Comparison of ENCODE assay signal across 13 mouse cellular contexts in genomic region chr11:53605609-53606008, GRCm38 (mm10). TPM values are rescaled to one million over a fixed set of nuclear protein-coding genes. Genes with fewer than 3 reads are reported as not detected.
A peak's percentile ranks its signal among the peaks of the same experiment; 100 is the strongest.
DNase-seq lines count a peak whose midpoint lies in the region; ATAC-seq and TF ChIP-seq lines count a peak whose summit lies in the region.
"Had no signal": no experiment of that assay in that cellular context is flagged by ENCODE, and none has a peak within 500 bp of the region (broad histone marks: within the 10 kb centered on the region; RNA-seq: fewer than 3 reads in every experiment).

No protein-coding gene starts in this region.

- WGBS in heart, postnatal 0 days, result 11% methylated on average over 12 of the region's 12 CpGs
- 15% methylated on average over 12 of the region's 12 CpGs for WGBS in heart, adult 2 months

- in situ Hi-C loops in CH12.LX (cut with MboI; ENCODE audit: low pct_ligation_motif_present, low pct_unique_long_range_greater_than_20kb, low sequenced_read_pairs), result no loop called here

- no peaks in the 10 kb centered on the region for H3K9me3 ChIP-seq in heart, postnatal 0 days (replicated peaks; ENCODE audit: control insufficient read depth, low read length)
- H3K9me3 ChIP-seq in CH12.LX (replicated peaks; ENCODE audit: low read length), result peaks cover under 1% of the 10 kb centered on the region
- H3K9me3 ChIP-seq: stomach, embryonic 15.5 days had no signal

- no peak for ATAC-seq in heart, postnatal 0 days (ENCODE audit: insufficient read depth, low read depth)
- ATAC-seq: Patski had no signal

- H3K27me3 ChIP-seq in heart, postnatal 0 days (ENCODE audit: control insufficient read depth, insufficient read depth, low read length), result no peaks in the 10 kb centered on the region
- no peaks in the 10 kb centered on the region for H3K27me3 ChIP-seq in heart, adult 2 months (ENCODE audit: control insufficient read depth, insufficient read depth, low read length)
- H3K27me3 ChIP-seq in CH12.LX (replicated peaks), result no peaks in the 10 kb centered on the region
- H3K27me3 ChIP-seq: Patski; stomach, embryonic 15.5 days had no signal

- intact Hi-C loops in heart, adult 2 months (cut with DNase I), result no loop called here

- TF ChIP-seq RAD21 in CH12.LX (IDR thresholded peaks at IDR 0.05; ENCODE audit: low read depth, low read length), result no peak; the same call in none of the 2 replicates

- dilution Hi-C loops in CH12.LX (cut with MboI; ENCODE audit: extremely low pct_ligation_motif_present, extremely low pct_unique_long_range_greater_than_20kb, low sequenced_read_pairs), result no loop called here

- H3K4me2 ChIP-seq in heart, postnatal 0 days (ENCODE audit: low read depth, low read length), result peak overlapping the region; percentile 21; the same call in 1 of the 2 replicates
- peak overlapping the region; percentile 25 for H3K4me2 ChIP-seq in CH12.LX (ENCODE audit: insufficient read depth, low read depth, poor library complexity, severe bottlenecking)
- H3K4me2 ChIP-seq: stomach, embryonic 15.5 days had no signal

- peaks cover 10% of the 10 kb centered on the region for H3K36me3 ChIP-seq in heart, postnatal 0 days (replicated peaks; ENCODE audit: control insufficient read depth, insufficient read depth, low read length)
- H3K36me3 ChIP-seq in heart, adult 2 months (ENCODE audit: control insufficient read depth, insufficient read depth, low read length), result no peaks in the 10 kb centered on the region
- peaks cover 11 to 41% of the 10 kb centered on the region in 2 experiments for H3K36me3 ChIP-seq in CH12.LX (replicated peaks in 1 of 2; ENCODE audit: control insufficient read depth in 1 of 2, insufficient read depth in 1 of 2, low read length in 1 of 2)

- DNase-seq in heart, postnatal 0 days (ENCODE audit: low spot score), result no peak
- DNase-seq in heart, adult 2 months, result no peak
- DNase-seq in 416B (ENCODE audit: low read depth) (peak; percentile 90), CH12.LX (ENCODE audit: extremely low read depth) (peak; percentile 89), liver (peak; percentile 30)
- no peak for DNase-seq in B cell, adult 2 months
- DNase-seq in cerebellum, adult 11 months, result no peak
- DNase-seq in layer of hippocampus, postnatal 25 days (ENCODE audit: extremely low spot score in 1 of 2, low spot score in 1 of 2), result no peak
- DNase-seq: gastrocnemius, adult 2 months; kidney, adult 2 months had no signal

- TF ChIP-seq CTCF in heart, postnatal 0 days (IDR thresholded peaks at IDR 0.05; ENCODE audit: low read depth), result no peak
- no peak for TF ChIP-seq CTCF in heart, adult 2 months (IDR thresholded peaks at IDR 0.05)
- no peak for TF ChIP-seq CTCF in CH12.LX (conservative IDR thresholded peaks at IDR 0.05 in 1 of 2, IDR thresholded peaks at IDR 0.05 in 1 of 2; ENCODE audit: low read depth in 2 of 2, low read length in 2 of 2)

- no peak overlapping the region for H3K27ac ChIP-seq in heart, postnatal 0 days (ENCODE audit: low read depth)
- H3K27ac ChIP-seq in heart, adult 2 months, result no peak overlapping the region
- peak overlapping the region; percentile 93 for H3K27ac ChIP-seq in CH12.LX (ENCODE audit: insufficient read depth, low read depth)
- H3K27ac ChIP-seq: gastrocnemius, adult 2 months; stomach, embryonic 15.5 days had no signal

- TF ChIP-seq POLR2A in heart, adult 2 months (IDR thresholded peaks at IDR 0.05; ENCODE audit: insufficient read depth, low read depth, low read length), result no peak
- TF ChIP-seq POLR2A in CH12.LX (IDR thresholded peaks at IDR 0.05; ENCODE audit: low read depth, low read length), result peak; percentile 78

- H3K4me1 ChIP-seq in heart, postnatal 0 days (ENCODE audit: control insufficient read depth, insufficient read depth), result no peaks in the 10 kb centered on the region
- H3K4me1 ChIP-seq in heart, adult 2 months (ENCODE audit: control insufficient read depth, insufficient read depth, low read length), result no peaks in the 10 kb centered on the region
- peaks cover 36 to 72% of the 10 kb centered on the region in 2 experiments for H3K4me1 ChIP-seq in CH12.LX (ENCODE audit: control insufficient read depth in 1 of 2, insufficient read depth in 2 of 2)
- H3K4me1 ChIP-seq: stomach, embryonic 15.5 days had no signal

- no peak overlapping the region for H3K9ac ChIP-seq in heart, postnatal 0 days (replicated peaks; ENCODE audit: low read depth, low read length)
- no peak overlapping the region for H3K9ac ChIP-seq in heart, adult 2 months (ENCODE audit: low read depth, low read length)
- peak overlapping the region; percentile 58 for H3K9ac ChIP-seq in CH12.LX (ENCODE audit: insufficient read depth, low read depth)
- H3K9ac ChIP-seq: stomach, embryonic 15.5 days had no signal

- no peaks in the 10 kb centered on the region for H3K79me2 ChIP-seq in heart, adult 2 months (replicated peaks; ENCODE audit: control insufficient read depth, insufficient read depth, low read length)
- no peaks in the 10 kb centered on the region for H3K79me2 ChIP-seq in CH12.LX (replicated peaks; ENCODE audit: control insufficient read depth, extremely low read depth, insufficient read depth, poor library complexity, severe bottlenecking)

- TF ChIP-seq EP300 in heart, postnatal 0 days (IDR thresholded peaks at IDR 0.05; ENCODE audit: low read depth), result no peak
- TF ChIP-seq EP300 in heart, adult 2 months (IDR thresholded peaks at IDR 0.05; ENCODE audit: insufficient read depth, low read depth, low read length), result no peak
- TF ChIP-seq EP300 in CH12.LX (IDR thresholded peaks at IDR 0.05; ENCODE audit: low read length), result peak; percentile 86

- H3K4me3 ChIP-seq in heart, postnatal 0 days (ENCODE audit: low read depth, low read length), result no peak overlapping the region
- H3K4me3 ChIP-seq in heart, adult 2 months, result no peak overlapping the region
- H3K4me3 ChIP-seq in CH12.LX (replicated peaks in 1 of 3; ENCODE audit: low read depth in 2 of 3, low read length in 2 of 3, poor library complexity in 1 of 3), result peak overlapping the region; percentile 32 to 48 (median 41)
- H3K4me3 ChIP-seq: gastrocnemius, adult 2 months; stomach, embryonic 15.5 days had no signal

TF ChIP-seq in CH12.LX, 34 proteins besides CTCF, POLR2A, EP300 and RAD21 (continues in another document):
- TF ChIP-seq HCFC1 (IDR thresholded peaks at IDR 0.05; ENCODE audit: low read depth, low read length) (0 out of 2 replicates have a peak, but pooled peaks have one; percentile 5), KAT2A (IDR thresholded peaks at IDR 0.05; ENCODE audit: insufficient replicate concordance, low read length) (peak; percentile 55; the same call in 1 of the 2 replicates), USF1 (IDR thresholded peaks at IDR 0.05; ENCODE audit: low read depth, low read length) (no peak), E2F4 (IDR thresholded peaks at IDR 0.05; ENCODE audit: insufficient replicate concordance, low read depth, low read length) (no peak), JUND (conservative IDR thresholded peaks at IDR 0.05; ENCODE audit: low read depth, low read length) (0 out of 2 replicates have a peak, but pooled peaks have one; percentile 53), MAX (IDR thresholded peaks at IDR 0.05; ENCODE audit: low read length) (no peak; the same call in 1 of the 2 replicates), SMC3 (IDR thresholded peaks at IDR 0.05; ENCODE audit: low read depth, low read length) (no peak; the same call in 1 of the 2 replicates), MAFK (IDR thresholded peaks at IDR 0.05; ENCODE audit: insufficient replicate concordance, low read length) (no peak), TBP (conservative IDR thresholded peaks at IDR 0.05; ENCODE audit: low read depth, low read length) (peak; percentile 89), MEF2A (IDR thresholded peaks at IDR 0.05; ENCODE audit: borderline replicate concordance, low read depth, low read length) (peak; percentile 61; the same call in 1 of the 2 replicates), BHLHE40 (IDR thresholded peaks at IDR 0.05; ENCODE audit: low read depth, low read length) (peak; percentile 71), CHD1 (IDR thresholded peaks at IDR 0.05; ENCODE audit: low read depth, low read length) (no peak), TCF12 (IDR thresholded peaks at IDR 0.05; ENCODE audit: low read depth, low read length) (peak; percentile 73), MXI1 (IDR thresholded peaks at IDR 0.05; ENCODE audit: low read depth, low read length) (peak; percentile 44; the same call in 1 of the 2 replicates), CHD2 (IDR thresholded peaks at IDR 0.05; ENCODE audit: low read length) (peak; percentile 88), JUN (IDR thresholded peaks at IDR 0.05; ENCODE audit: insufficient read depth, low read depth, low read length) (no peak), USF2 (conservative IDR thresholded peaks at IDR 0.05; ENCODE audit: low read depth, low read length) (no peak), ZNF384 (IDR thresholded peaks at IDR 0.05; ENCODE audit: low read depth, low read length) (no peak)

RNA-seq across cellular contexts. Expression of gene Il4, which starts 12.9 kb away (rescaled TPM):
- total RNA-seq in heart, postnatal 0 days (2014; rRNA removed; ENCODE audit: low replicate concordance), result not detected in 2 replicates
- polyA plus RNA-seq in heart, postnatal 0 days (2015; fragmentation: Nextera tagmentation; extraction: Ambion mirVana), result 0.30 TPM in 1 of 2 replicates, not detected in the other
- total RNA-seq in heart, adult 2 months (2021), result not detected
- polyA plus RNA-seq in heart, adult 2 months (2012; rRNA removed), result 0.27 TPM in 1 of 2 replicates, not detected in the other
- total RNA-seq in CH12.LX (2012; rRNA removed) (26.3 and 35.6 TPM in 2 replicates), CH12.LX (2014; rRNA removed) (75.5 and 83.1 TPM in 2 replicates)
- polyA plus RNA-seq in CH12.LX (2012; ENCODE audit: insufficient read length, low read depth), result 19.5 and 24.5 TPM in 2 replicates
- total RNA-seq in layer of hippocampus, postnatal 25 days (2021), result not detected
- total RNA-seq: gastrocnemius, adult 2 months; left cerebral cortex, postnatal 14 days had no signal
- polyA plus RNA-seq: kidney, adult 2 months had no signal

RNA-seq across cellular contexts. Expression of gene Il13, which starts 28.9 kb away (rescaled TPM):
- total RNA-seq in heart, postnatal 0 days (2014; rRNA removed; ENCODE audit: low replicate concordance), result not detected in 2 replicates
- polyA plus RNA-seq in heart, postnatal 0 days (2015; fragmentation: Nextera tagmentation; extraction: Ambion mirVana), result not detected in 2 replicates
- not detected for total RNA-seq in heart, adult 2 months (2021)
- not detected in 2 replicates for polyA plus RNA-seq in heart, adult 2 months (2012; rRNA removed)
- total RNA-seq in CH12.LX (2012; rRNA removed) (1.8 and 2.8 TPM in 2 replicates), CH12.LX (2014; rRNA removed) (3.4 and 4.8 TPM in 2 replicates)
- polyA plus RNA-seq in CH12.LX (2012; ENCODE audit: insufficient read length, low read depth), result 2.8 and 3.6 TPM in 2 replicates
- total RNA-seq in layer of hippocampus, postnatal 25 days (2021), result not detected
- total RNA-seq: gastrocnemius, adult 2 months; left cerebral cortex, postnatal 14 days had no signal
- polyA plus RNA-seq: kidney, adult 2 months; Patski; stomach, embryonic 15.5 days had no signal

RNA-seq across cellular contexts. Expression of gene Kif3a, which starts 38.4 kb away (rescaled TPM):
- 6.1 and 17.5 TPM in 2 replicates for total RNA-seq in heart, postnatal 0 days (2014; rRNA removed; ENCODE audit: low replicate concordance)
- 23.7 and 24.3 TPM in 2 replicates for polyA plus RNA-seq in heart, postnatal 0 days (2015; fragmentation: Nextera tagmentation; extraction: Ambion mirVana)
- total RNA-seq in heart, adult 2 months (2021), result 1 to 10 TPM; 7.9 to 8.2 TPM
- polyA plus RNA-seq in heart, adult 2 months (2012; rRNA removed), result 4.9 and 9.0 TPM in 2 replicates
- total RNA-seq in CH12.LX (2012; rRNA removed) (11.3 and 18.3 TPM in 2 replicates), CH12.LX (2014; rRNA removed) (7.7 and 8.9 TPM in 2 replicates)
- polyA plus RNA-seq in CH12.LX (2012; ENCODE audit: insufficient read length, low read depth), result 26.5 and 27.9 TPM in 2 replicates
- total RNA-seq in layer of hippocampus, postnatal 25 days (2021), result 100 to 1,000 TPM; 120 to 131 TPM

Comparison
In these comparisons a context has a peak if more than half of its experiments do, and no peak if none do; other contexts are left out.
1. DNase-seq: peak in 416B (single experiment), CH12.LX (single experiment) and liver (single experiment); none in heart, postnatal 0 days (single experiment), heart, adult 2 months (0 of 2), B cell, adult 2 months (0 of 2), cerebellum, adult 11 months (single experiment) and layer of hippocampus, postnatal 25 days (0 of 2).
2. H3K4me3 ChIP-seq: peak in CH12.LX (3 of 3); none in heart, postnatal 0 days (single experiment) and heart, adult 2 months (single experiment).
3. RNA of gene Il4, which starts 12.9 kb away (total RNA-seq): 26.3 to 83.1 TPM in CH12.LX; not detected in layer of hippocampus, postnatal 25 days, not detected in heart, adult 2 months and not detected in heart, postnatal 0 days; every median in the first group is over 10 times any median in the second.